Mouse (Mus musculus) CD8-positive naive resting alpha-beta T cell, adult 2 months (primary cell): ENCODE data around the gene Acot7.
"Not testable (repeated sequence)": the region's sequence is repeated elsewhere in the genome, so short reads cannot be mapped to it uniquely, and the experiment has no call there.

Experiments
- DNase-seq, 2 experiments: peaks; one replicate each; pipeline ENCODE4 v3.0.0; 2022; ENCODE audit warnings: low read depth in 2 of 2, low spot score in 2 of 2

Acot7 gene

DNA sequence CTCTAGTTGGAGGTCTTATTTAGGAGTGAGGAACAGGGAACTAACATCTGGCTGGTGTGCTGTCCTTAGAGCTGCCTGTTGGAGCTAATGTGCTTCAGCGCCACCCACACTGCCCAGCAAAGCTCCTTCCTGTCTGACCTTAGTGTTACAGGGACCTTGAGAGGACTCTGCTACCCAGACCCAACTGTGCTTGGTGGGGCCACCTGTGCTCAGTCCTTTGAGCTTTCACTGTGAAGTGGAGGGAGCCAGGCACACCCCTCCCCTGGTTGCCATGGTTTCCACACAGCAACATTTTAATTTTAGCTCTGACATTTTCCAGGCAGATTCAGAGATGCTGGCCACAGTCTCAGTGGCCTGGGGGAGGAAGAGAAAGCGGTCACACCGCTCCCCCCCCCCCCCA, 25.0 kb downstream of the Acot7 start:
- DNase-seq = no peak

DNA sequence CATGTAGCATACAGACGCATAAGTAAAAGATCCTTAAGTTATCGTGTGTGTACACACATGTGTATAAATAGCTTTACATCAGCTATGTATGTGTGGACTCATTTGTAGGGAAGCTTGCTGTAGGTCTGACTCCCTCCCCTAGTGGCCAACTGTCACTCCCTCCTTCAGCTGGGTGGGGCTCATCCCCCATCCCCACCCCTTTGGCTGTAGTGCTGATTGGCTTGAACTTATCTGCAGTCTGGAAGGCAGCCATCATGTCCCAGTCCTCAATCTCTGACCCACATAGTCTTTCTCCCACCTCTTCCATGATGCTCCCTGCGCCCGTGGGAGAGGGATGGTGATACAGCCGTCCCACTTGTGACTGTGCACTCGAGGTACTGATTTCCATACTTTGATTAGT, 26.7 kb downstream of the Acot7 start:
- DNase-seq = no peak

DNA sequence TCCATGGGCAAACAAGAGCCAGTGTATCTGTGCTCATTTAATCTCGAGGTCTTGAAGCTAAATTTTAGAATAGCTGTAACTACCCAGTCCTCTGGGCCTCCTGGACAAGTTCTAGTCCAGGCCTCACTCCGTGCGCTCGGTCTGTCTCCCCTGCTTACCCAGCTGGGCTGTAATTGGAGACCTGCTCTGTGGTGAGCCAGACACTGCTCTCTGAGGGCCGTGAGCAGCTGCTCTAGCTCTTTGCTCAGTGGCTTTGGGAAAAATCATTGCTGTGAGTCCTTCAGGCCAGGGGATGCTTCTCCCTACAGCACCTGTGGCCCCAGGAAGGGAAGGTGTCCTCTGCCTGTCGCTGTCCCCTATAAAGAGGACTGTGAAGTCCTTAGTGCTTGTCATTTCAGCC, 28.3 kb downstream of the Acot7 start:
- no peak for DNase-seq

DNA sequence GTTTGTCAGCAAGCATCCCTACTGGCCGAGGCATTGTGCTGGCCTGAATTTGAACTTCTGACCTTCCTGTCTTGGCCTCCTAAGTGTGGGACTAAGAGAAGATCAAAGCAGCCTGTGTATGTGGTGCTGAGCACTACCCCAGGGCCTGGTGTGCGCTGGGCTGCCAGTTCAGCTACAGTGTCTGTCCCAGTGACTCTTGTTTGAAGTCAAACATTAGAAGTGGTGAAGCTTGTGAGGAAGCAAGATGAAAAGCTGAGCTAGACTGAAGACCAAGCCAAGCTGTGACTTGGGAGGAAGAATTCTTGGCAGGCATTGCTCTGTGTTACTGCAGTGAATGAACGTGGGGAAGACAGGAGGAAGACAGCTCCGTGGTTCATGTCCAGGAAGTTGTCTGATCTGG, 31.7 kb downstream of the Acot7 start:
- DNase-seq = no peak

DNA sequence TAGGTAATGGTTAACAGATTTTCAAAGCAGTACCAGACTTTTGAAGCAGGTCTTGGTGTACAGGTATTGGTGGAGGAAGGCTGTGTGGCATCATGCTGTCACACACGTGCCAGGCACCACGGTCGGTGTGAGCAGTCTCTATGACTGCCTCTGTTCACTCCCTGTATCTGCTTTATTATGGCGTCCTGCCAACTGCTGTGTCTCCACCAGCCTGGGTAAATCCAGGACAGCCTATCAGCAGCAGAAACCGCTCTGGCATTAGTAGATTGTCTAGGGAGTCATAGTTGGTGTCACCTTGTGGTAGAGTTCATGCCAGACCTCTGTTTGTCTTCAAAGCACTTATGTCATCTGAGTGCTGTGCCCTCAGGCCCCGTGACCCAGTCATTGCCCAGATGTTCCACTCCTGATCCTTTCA, 34.2 kb downstream of the Acot7 start:
- DNase-seq = no peak

DNA sequence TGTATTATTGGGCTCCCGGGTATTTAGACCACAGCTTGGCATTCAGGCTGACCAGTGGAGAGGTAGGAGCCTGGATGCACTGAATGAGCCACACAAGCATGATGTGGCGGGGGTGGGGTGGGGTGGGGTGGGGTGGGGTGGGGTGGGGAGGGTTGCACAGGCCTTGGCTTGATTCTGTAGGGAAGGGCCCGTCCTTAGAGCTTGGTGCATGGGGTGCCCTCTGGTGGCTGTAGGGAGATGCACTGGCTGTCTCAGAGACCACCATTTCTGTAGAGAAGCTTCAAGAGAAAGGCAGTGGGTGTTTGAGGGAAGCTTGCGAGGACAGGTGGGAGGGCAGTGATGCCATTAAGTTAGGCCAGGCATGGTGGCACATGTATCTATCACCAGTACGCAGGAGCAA, 34.6 kb downstream of the Acot7 start:
- DNase-seq = peak; percentile 51 to 69

DNA sequence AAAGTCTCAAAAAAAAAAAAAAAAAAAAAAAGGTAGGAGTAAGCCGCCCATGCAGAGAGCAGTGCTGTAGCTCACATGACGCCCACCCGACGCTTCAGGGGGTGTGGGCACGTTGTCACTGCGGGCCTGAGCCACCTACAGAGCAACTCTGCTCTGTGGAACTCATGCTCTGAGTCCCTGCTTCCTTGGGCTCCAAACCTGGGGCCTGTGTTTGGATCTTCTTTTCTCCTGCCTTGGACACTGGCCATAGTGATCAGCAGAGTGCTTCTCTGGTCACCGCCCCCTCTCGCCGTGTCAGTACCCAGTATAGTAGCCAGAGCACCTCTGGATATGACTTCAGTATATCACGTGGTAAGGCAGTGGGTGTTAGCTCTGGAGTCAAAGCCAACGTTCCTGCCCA, 35.0 kb downstream of the Acot7 start:
- no peak for DNase-seq

DNA sequence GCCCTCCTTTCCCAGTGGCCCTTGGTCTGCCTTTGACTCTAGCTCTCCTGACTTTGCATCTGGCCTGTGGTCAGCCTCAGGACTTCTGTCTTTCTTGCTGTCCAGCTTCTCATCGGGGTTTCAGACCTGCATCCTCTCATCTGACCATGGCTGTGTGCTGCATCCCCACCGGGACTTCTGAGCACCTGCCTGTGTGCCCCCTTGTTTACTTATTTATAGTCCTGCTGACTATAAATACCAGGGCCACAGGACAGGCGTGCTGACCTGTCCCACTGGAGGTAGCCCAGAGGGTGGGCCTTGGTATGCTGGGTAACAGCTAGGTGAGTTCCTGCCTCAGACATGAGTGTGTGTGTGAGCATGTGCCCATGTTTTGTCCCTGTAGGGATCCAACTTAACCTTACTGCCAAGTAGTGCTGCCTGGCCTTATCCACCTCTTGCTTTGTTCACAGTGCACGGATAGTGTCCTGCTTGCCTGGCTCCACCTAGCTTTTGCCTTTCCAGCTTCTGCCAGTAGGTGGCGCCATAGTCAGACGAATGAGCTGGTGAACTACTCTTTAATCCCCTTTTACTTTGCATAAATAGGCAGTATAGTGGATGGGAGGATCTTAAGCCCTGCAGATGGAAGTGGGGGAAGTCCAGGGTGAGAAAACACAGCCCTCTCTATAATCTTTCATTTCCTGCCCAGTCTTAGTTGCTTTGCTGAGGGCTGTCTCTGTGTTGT, 36.0 kb downstream of the Acot7 start:
- peak; percentile 85 to 89 for DNase-seq

DNA sequence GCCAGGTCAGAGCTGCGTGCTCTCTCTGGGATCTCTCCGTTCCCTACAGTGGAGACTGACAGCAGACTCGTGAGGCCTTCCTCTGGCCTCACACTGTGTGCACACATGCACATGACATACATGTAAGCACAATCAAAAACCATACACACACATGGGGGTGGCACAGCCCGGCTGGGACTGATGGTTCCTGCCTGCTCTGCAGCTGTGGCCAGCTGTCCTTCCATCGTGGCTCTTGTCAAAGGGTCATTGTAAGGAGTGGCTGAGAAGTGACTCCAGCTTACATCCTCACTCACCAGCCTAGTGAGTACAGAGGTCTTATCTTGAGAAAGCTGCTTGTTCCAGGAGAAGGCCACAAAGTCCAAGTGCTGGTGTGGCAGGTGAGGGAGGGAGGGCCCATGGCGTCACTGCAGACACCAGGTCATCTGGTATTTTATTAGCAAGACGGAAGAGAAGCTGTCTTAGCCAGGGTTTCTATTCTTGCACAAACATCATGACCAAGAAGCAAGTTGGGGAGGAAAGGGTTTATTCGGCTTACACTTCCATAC, 37.0 kb downstream of the Acot7 start:
- DNase-seq = no peak

DNA sequence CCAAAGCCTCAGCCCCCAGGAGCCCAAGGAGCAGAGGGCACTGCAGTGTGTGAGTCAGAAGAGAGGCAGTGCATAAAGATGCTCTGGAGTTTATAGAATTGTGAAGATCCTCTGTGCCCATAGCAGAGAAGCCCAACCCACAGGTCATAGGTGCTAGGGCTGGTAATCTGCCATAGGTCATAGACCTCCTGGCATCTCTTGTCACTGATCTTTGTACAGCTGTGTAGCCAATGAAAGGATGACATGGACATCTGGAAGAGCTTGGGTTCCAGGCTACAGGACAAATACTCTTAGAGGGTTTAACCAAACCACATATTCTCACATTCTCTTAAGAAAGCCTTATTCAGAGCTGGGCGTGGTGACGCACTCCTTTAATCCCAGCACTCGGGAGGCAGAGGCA, 41.7 kb downstream of the Acot7 start:
- no peak for DNase-seq

DNA sequence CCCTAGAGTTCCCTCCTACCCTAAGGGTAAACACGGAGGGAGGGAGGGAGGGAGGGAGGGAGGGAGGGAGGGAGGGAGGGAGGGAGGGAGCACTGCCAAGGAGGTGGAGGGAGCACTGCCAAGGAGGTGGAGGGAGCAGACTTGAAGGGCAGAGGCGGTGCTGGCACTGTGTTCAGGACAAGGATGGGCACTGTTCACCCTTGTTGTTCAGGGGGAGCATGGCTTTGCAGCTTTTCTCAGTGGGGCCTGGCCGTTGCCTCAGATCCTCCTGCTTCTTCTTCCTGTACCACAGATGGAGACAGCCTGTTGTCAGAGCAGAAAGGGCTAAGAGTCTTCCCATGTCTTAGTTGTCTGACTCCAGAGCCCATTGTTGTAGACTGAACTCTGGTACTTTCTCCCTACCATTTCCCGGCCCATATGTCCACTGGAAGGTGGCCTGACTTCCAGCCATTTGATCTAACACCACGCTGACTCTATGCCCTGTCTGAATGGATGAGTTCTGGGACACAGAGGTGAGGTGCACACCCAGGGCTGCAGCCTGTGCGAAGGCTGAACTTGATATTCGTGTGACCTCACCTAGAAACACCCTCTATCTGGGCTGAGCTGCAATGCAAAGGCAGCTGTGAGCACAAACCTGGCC, 43.0 kb downstream of the Acot7 start:
- DNase-seq = no peak

DNA sequence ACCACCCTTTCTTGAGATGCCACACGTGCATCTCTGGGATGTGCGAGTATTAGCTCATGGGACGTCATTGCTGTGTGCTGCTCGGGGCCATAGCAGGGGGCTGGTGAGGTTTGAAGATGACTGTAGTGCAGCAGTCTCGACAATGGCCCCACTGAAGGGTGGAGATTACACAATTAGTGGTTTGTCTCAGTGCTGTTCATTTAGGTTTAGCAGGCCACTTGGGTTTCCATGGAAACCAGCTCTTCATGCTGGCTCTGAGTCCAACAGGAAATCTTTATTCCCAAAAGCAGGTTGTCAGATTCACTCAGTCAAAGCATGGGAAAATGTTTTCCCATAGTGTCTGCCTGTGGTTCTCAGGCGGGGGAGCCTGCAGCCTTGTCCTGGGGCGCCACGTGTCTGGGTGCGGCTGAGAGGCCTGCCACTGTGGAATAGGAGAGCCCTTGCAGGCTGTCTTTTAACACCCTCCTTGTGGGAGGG, 43.5 kb downstream of the Acot7 start:
- no peak for DNase-seq

DNA sequence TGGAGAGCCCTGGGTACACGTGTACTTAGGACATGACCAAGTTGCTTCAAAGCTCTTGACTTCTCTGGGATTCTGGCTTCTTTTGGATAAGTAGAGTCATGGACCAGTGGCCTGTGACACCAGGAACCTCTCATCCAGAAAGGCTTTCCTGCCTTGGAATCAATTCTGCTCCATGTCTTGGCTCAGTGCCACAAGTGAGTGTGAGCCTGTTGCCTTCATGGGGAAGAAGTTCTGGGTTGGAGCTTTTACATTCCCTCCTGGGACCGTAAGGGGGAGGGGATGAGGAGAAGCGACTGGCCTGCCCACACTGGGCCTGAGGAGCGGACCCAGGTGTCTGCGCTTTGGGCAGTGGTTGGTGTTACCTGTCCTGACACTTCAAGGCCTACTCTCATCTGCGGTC, 44.2 kb downstream of the Acot7 start:
- no peak for DNase-seq

DNA sequence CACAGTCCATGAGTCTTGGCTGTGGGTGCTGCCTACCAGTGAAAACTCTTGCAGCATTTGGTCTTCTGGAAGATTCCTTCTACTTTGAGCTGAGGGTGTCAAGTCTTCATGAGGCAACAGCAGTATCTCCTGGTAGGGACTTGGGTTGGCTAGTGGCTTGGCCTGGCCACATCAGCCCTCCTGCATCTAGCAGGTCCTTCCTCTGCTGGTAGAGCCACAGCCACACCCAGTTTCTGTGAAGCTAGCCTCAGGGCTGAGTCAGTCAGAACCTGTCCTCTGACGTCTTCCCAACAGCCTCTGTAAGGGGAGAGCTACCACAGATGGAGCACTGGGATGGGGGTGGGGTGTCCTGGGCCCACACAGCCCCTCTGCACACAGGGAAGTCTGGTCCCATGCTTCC, 44.6 kb downstream of the Acot7 start:
- no peak for DNase-seq

DNA sequence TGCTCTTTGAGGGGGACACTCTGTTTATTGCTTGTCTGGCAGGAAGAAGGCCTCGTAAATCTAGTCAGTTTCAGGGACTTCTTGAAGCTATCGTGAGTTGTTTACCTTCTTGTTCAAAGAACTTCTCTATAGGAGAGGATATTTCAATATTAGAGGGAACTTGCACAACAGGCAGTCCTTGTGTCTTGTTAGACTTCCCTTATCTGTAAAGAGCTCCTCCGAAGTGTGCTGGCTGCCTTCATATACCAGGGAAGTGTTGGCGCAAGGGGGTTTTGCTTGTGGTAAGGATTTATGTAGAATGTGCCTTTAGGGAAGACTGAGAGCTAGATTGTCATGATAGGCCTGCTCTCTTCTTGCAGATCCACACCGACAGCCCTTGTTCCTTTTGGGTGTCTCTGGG, 46.2 kb downstream of the Acot7 start:
- no peak for DNase-seq

DNA sequence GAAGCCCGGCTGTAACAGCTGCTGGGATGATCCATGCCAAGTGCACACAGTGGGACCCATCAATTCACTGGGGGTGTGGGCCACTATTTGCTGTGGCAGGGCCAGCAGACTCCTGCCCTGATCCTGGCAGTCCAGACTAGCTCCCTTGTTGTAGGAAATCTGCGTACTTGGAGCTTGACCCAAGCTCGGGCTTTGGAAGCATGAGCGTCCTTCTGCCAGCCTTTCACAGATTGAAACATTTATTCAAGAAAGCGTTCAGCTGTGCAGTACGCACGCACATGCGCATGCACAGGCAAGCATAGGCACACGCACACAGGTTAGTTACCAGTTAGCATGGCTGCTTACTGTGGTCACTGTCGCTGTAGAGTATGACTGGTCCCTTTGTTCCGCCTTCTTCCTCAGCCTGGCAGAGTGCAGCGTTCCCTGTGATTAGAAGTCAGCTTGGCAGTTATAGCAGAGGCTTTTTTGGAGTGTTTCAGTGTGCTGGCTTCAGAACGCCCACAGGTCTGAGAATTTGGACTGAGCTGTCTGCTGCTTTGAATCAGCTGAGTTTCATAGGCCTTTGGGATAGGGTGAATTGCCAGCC, 49.1 kb downstream of the Acot7 start:
- DNase-seq = no peak

DNA sequence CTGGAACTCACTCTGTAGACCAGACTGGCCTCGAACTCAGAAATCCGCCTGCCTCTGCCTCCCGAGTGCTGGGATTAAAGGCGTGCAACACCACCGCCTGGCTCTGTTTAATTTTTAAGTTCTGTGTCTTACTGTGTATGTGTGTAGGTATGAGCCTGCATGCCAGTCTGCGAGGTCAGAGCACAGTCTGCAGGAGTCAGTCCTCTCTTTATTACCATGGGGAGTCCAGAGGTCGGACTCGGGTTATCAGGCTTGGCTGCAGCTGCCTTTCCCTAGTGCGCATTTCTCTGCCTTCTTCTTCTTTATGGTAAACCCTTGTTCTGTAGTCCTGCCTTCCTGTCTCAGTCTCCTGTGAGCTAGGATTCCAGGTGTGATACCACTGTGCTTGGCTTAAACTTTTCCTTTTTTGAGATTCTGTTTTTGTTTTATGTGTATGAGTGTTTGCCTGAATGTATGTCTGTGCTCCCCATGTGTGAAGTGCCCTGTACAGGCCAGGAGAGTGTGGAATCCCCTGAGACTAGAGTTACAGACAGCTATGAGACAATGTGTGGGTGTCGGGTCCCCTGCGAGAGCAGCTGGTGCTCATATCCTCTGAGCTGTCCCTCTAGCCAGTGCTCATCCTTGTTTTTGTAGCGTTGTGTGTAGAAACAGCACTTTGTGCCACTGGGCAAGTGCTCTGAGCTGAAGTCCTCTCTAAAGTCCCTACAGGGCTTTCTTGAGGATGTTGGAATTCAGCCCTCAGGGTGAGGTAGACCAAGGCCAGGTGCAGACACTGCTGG, 50.0 kb downstream of the Acot7 start:
- DNase-seq = no peak

DNA sequence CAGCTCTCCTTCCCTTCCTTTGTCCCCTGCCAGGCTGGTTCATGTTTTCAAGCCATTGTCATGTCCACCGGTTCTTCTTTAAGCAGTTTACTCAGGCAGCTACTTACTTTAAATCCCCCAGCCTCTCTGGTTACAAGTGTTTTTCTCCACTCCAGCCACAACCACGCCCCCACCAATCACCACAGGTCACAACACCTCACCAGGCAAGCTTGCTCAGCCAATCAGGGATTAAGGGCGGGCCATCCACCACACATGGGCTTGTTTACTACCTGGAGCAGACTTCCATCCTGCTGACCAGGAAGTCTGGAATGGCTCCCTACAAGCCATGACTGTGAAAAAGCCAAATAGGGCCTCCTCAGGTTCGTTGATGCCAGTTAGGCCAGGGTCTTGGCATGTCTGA, 52.4 kb downstream of the Acot7 start:
- DNase-seq = not testable (repeated sequence)

DNA sequence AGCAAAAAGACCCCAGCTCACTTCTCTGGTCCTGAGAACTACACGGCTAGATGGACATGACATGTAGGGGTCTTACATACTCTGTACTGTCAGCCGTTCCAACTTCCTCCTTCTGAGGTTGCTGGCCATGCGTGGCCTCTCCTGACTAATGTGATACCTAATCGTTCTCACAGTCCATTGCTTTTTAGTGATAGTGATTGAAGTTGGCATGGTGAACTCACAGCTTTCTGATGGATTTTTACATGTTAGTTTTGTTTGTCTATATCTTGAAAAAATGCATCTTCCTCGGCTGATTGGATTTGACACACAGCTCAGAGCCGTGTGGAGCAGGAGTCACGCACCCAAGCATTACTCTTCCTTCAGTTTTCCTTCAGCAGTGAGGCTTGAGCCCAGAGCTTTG, 53.4 kb downstream of the Acot7 start:
- DNase-seq = no peak

DNA sequence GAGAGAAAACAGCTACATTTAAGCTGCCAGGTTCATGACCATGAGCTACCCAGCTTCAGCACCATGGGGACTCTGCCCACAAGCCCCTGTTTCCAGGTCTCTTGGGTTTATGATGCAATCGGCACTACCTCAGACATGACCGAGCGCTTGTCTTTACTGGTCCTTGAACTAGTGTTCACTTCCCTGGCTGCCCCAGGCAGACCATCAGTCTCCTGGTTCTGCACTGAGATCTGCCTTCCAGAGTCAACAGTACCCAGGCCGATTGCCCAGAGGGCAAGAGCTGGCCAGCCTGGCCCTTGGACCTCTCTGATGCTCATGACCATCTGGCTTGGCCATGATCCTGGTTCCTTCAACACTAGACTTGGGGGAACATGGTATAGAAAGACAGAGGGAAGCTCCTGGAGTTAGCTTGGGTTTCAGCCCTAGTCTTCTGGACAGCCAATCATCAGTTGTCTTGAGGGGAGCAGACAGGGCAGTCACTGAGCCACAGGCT, 54.5 kb downstream of the Acot7 start:
- DNase-seq = no peak

DNA sequence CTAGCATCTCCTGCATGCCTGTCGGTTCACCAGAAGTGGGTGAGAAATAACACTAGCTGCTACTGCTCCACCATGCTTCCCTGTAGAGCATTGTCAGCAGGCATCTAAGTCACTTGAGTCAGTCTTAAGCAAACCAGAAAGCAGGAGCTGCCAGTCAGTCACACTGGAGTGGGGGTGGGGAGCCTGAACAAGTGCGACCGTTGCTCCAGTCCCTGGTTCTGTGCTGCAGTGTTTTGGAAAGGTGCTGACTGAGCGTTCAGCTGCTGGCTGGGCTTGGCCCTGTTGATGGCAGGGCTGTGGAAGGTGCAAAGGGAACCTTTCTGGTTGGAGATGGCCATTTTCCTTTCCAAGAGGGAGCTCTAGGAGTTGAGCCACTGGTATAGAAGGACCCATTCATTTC, 62.0 kb downstream of the Acot7 start:
- no peak for DNase-seq
